Mouse (Mus musculus) embryonic facial prominence, embryonic 13.5 days (tissue): ENCODE measurements around the gene Clec4f. TPM values are rescaled to one million over a fixed set of nuclear protein-coding genes. Genes with fewer than 3 reads are reported as not detected.

Experiments used
- polyA plus RNA-seq: library from polyadenylated mRNA; unstranded; fragments of >200 nt; fragmentation: Nextera tagmentation; extraction: Ambion mirVana; gene quantifications from 2 replicates; pipeline ENCODE4 v1.2.1, GENCODE M21; 2015

Clec4f gene
- polyA plus RNA-seq, 1 experiment from 2014 or later, result not detected

Other genes with a start within 250 kb of the Clec4f start
- gene Tet3, start 197.1 kb downstream of the Clec4f start, polyA plus RNA-seq, result 47.0 and 59.6 TPM in 2 replicates
- gene Dguok, start 149.2 kb downstream of the Clec4f start, polyA plus RNA-seq, result 89.5 and 100.0 TPM in 2 replicates
- 3.5 and 4.1 TPM in 2 replicates for gene Actg2, start 119.9 kb downstream of the Clec4f start, polyA plus RNA-seq
- gene Stambp, start 83.5 kb downstream of the Clec4f start, polyA plus RNA-seq, result 23.0 and 26.3 TPM in 2 replicates
- gene Cd207, start 21.7 kb upstream of the Clec4f start, polyA plus RNA-seq, result not detected in 2 replicates
- not detected in 2 replicates for gene Vax2, start 55.1 kb upstream of the Clec4f start, polyA plus RNA-seq
- gene Atp6v1b1, start 86.8 kb upstream of the Clec4f start, polyA plus RNA-seq, result 1.1 and 2.1 TPM in 2 replicates
- gene Ankrd53, start 106.5 kb upstream of the Clec4f start, polyA plus RNA-seq, result 0.15 and 0.30 TPM in 2 replicates
- gene Tex261, start 119.6 kb upstream of the Clec4f start, polyA plus RNA-seq, result 91.3 and 99.5 TPM in 2 replicates
- 55.4 and 58.0 TPM in 2 replicates for gene Nagk, start 138.8 kb upstream of the Clec4f start, polyA plus RNA-seq
- 20.8 and 24.0 TPM in 2 replicates for gene Paip2b, start 175.6 kb upstream of the Clec4f start, polyA plus RNA-seq
- 77.1 and 77.5 TPM in 2 replicates for gene Zfp638, start 210.9 kb upstream of the Clec4f start, polyA plus RNA-seq